Mouse (Mus musculus): ENCODE measurements at regions not wholly inside any gene's neighbourhood (a gene's known extent, or its start where the extent isn't known, plus 50 kb on each side); places are given as distances from the start of the nearest gene placed in this dataset.
"Not testable (repeated sequence)": the region's sequence is repeated elsewhere in the genome, so short reads cannot be mapped to it uniquely, and the experiment has no call there.

DNA sequence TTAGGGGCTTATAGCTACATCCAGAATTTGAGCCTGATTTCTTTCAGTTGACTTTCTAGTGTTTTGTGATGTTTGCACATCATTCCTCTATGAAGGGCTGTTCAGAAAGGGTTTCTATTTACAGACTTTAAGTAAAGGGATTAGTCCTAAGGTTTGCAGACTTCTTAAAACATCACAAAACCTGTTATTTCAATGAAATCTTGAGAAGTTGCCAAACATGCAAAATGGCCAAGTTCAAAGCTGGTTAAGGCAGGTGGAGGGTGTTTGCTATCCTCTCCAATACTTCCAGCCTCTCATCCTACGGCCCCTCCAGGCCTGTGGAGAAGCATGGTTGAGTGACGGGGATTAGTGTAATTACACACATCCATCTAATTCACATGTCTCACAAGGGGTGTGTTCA, 136.6 kb downstream of the Phlda1 start:
- WGBS = 79% methylated on average over 2 of the region's 2 CpGs
- Histone ChIP-seq H3K4me2 (replicated peaks; ENCODE audit: low read depth) (no peak overlapping the region), H3K9ac (ENCODE audit: low read depth, low read length) (no peak overlapping the region), H3K27ac (ENCODE audit: low read depth, low read length) (no peak overlapping the region), H3K27me3 (replicated peaks; ENCODE audit: control insufficient read depth, insufficient read depth, low read length) (no peaks in the 10 kb centered on the region), H3K4me1 (replicated peaks; ENCODE audit: control insufficient read depth, insufficient read depth, low read length) (no peaks in the 10 kb centered on the region), H3K4me3 (ENCODE audit: low read depth, low read length) (no peak overlapping the region), H3K36me3 (ENCODE audit: control insufficient read depth, insufficient read depth) (no peaks in the 10 kb centered on the region), H3K9me3 (ENCODE audit: control insufficient read depth) (no peaks in the 10 kb centered on the region)
- ATAC-seq = no peak
- TF ChIP-seq CTCF (IDR thresholded peaks at IDR 0.05; ENCODE audit: low read depth) = no peak

DNA sequence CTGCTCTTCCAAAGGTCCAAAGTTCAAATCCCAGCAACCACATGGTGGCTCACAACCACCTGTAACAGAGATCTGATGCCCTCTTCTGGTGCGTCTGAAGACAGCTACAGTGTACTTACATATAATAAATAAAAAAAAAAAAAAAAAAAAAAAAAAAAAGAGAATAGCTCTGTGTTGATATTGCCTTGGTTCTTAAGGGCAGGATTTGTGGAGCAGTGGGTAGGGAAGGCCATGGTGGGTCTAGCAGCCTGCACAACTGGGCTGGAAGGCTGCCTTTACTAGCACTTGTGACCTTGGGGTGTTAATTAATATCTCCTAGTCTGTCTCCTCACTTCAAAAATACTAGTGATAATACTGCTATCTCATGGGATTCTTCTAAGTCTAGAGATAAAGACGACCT, 147.7 kb downstream of the Phlda1 start:
- H3K4me2 ChIP-seq (replicated peaks; ENCODE audit: low read depth); H3K4me3 ChIP-seq (ENCODE audit: low read depth, low read length); H3K36me3 ChIP-seq (ENCODE audit: control insufficient read depth, insufficient read depth); H3K27ac ChIP-seq (ENCODE audit: low read depth, low read length); H3K9me3 ChIP-seq (ENCODE audit: control insufficient read depth); ATAC-seq; H3K9ac ChIP-seq (ENCODE audit: low read depth, low read length); H3K27me3 ChIP-seq (replicated peaks; ENCODE audit: control insufficient read depth, insufficient read depth, low read length); H3K4me1 ChIP-seq (replicated peaks; ENCODE audit: control insufficient read depth, insufficient read depth, low read length): not testable (repeated sequence)
- WGBS = 49% methylated on average over 1 of the region's 2 CpGs

DNA sequence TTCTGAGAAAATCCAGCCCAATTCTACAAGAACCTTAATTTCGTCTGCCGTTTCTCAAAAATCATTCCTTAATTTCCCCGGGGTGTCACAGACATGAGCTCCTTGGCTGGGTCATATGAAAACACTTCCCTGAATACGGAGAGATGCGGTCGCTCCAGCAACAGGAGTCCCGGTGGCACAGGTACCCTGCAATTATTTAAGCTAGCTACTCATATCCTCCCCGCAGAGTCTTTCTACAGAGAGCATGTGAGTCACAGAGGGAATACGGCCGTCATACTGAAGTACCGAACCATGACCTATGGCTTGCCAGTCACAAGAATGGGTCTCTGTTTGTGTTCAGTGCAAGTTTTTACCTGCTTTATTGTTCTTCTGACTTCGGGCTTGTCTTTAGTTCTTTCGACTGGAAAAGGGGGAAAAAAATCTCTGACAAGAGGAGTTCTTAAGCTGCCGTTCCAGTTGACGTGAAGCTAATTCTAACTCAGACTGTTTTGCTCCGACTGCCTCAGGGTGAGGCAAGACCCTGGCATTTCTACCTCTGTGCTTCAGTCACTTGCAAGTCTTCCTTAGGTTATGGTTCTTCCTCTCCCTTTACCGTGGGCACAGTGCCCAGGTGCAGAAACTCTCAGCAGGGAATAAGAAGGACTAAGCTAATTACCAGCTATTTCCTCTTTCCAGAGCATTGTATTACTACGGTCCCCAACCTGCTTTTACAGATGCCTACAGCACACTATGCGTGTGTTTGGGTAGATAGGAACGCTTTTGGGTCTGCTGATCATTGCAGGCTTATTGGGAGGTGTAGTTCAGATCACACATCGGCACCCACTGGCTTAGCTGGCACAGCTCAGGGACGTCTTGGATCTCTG, 148.5 kb downstream of the Phlda1 start:
- TF ChIP-seq CTCF (IDR thresholded peaks at IDR 0.05; ENCODE audit: low read depth) = no peak
- 85% methylated on average over 22 of the region's 22 CpGs for WGBS
- no peaks in the 10 kb centered on the region for H3K4me1 ChIP-seq (replicated peaks; ENCODE audit: control insufficient read depth, insufficient read depth, low read length)
- H3K9ac ChIP-seq (ENCODE audit: low read depth, low read length) = no peak overlapping the region
- no peaks in the 10 kb centered on the region for H3K27me3 ChIP-seq (replicated peaks; ENCODE audit: control insufficient read depth, insufficient read depth, low read length)
- H3K9me3 ChIP-seq (ENCODE audit: control insufficient read depth) = no peaks in the 10 kb centered on the region
- no peaks in the 10 kb centered on the region for H3K36me3 ChIP-seq (ENCODE audit: control insufficient read depth, insufficient read depth)
- no peak overlapping the region for H3K4me3 ChIP-seq (ENCODE audit: low read depth, low read length)
- ATAC-seq = no peak
- no peak overlapping the region for H3K4me2 ChIP-seq (replicated peaks; ENCODE audit: low read depth)
- no peak overlapping the region for H3K27ac ChIP-seq (ENCODE audit: low read depth, low read length)

DNA sequence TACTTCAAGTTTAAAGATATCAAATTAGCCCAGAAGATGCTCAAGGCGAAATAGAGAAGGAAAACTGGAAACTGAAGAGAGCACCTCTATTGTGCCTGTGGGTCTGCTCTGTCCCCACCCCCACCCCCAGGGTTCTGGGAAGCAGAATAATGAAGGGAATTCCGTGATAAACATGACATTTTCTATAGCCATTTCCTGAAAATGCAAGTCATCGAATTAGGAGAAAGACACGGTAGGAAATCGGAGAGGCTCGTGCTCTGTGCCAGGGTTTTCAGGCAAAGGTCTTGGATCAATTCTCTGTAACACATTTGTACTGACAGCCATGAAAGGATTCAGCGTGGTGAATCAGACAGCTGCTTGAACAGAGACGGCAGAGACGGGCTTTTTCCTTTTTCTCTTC, 152.7 kb downstream of the Phlda1 start:
- no peak for ATAC-seq
- H3K4me3 ChIP-seq (ENCODE audit: low read depth, low read length) = no peak overlapping the region
- WGBS = 63% methylated on average over 9 of the region's 9 CpGs
- H3K9me3 ChIP-seq (ENCODE audit: control insufficient read depth) = no peaks in the 10 kb centered on the region
- no peak for TF ChIP-seq CTCF (IDR thresholded peaks at IDR 0.05; ENCODE audit: low read depth)
- H3K4me1 ChIP-seq (replicated peaks; ENCODE audit: control insufficient read depth, insufficient read depth, low read length) = no peaks in the 10 kb centered on the region
- no peaks in the 10 kb centered on the region for H3K36me3 ChIP-seq (ENCODE audit: control insufficient read depth, insufficient read depth)
- H3K9ac ChIP-seq (ENCODE audit: low read depth, low read length) = no peak overlapping the region
- no peak overlapping the region for H3K27ac ChIP-seq (ENCODE audit: low read depth, low read length)
- no peak overlapping the region for H3K4me2 ChIP-seq (replicated peaks; ENCODE audit: low read depth)
- no peaks in the 10 kb centered on the region for H3K27me3 ChIP-seq (replicated peaks; ENCODE audit: control insufficient read depth, insufficient read depth, low read length)

DNA sequence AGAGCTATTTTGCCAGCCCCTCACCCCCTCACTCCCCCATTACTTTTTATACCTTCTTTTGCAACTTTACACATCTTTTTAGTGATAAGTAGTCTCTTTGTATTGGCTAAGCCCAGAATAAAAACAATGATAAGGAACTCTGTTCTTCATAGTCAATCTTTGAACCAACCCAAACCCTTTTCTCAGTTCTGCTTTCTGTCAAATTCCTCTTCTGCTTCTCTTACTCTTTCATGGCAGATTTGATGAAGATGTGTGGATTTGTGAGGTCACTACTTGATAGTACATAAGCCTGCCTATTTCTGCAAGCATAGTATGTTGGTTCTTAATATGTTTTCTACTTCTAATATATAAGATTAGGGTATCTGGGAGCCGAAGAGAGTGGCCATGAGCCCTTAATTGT, 156.6 kb downstream of the Phlda1 start:
- 86% methylated on average over 1 of the region's 1 CpGs for WGBS
- Histone ChIP-seq H3K36me3 (ENCODE audit: control insufficient read depth, insufficient read depth) (no peaks in the 10 kb centered on the region), H3K9ac (ENCODE audit: low read depth, low read length) (no peak overlapping the region), H3K9me3 (ENCODE audit: control insufficient read depth) (no peaks in the 10 kb centered on the region), H3K4me3 (ENCODE audit: low read depth, low read length) (no peak overlapping the region), H3K27ac (ENCODE audit: low read depth, low read length) (no peak overlapping the region), H3K27me3 (replicated peaks; ENCODE audit: control insufficient read depth, insufficient read depth, low read length) (no peaks in the 10 kb centered on the region), H3K4me1 (replicated peaks; ENCODE audit: control insufficient read depth, insufficient read depth, low read length) (no peaks in the 10 kb centered on the region), H3K4me2 (replicated peaks; ENCODE audit: low read depth) (no peak overlapping the region)
- TF ChIP-seq CTCF (IDR thresholded peaks at IDR 0.05; ENCODE audit: low read depth) = no peak
- ATAC-seq = no peak

DNA sequence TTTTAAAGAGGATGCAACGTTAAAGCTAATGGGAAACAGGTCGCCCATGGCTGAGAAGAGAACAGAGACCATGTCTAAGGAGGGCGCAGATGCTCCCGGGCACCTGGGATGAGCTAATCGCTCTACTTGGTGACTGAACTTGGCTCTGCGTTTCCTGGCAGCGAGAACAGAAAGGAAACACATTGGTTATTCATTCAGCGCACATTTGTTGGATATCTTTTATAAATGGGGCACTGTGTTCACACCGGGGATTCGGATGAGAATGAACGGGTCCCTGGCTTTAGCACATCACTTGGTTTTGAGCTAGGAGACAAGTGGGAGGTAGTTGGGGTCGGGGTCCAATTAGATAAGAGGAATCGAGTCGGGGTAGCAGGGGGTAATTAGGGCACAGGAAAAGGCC, 159.7 kb downstream of the Phlda1 start:
- H3K4me1 ChIP-seq (replicated peaks; ENCODE audit: control insufficient read depth, insufficient read depth, low read length) = no peaks in the 10 kb centered on the region
- ATAC-seq = no peak
- no peak overlapping the region for H3K4me3 ChIP-seq (ENCODE audit: low read depth, low read length)
- no peak overlapping the region for H3K27ac ChIP-seq (ENCODE audit: low read depth, low read length)
- no peaks in the 10 kb centered on the region for H3K9me3 ChIP-seq (ENCODE audit: control insufficient read depth)
- H3K4me2 ChIP-seq (replicated peaks; ENCODE audit: low read depth) = no peak overlapping the region
- 72% methylated on average over 14 of the region's 14 CpGs for WGBS
- H3K9ac ChIP-seq (ENCODE audit: low read depth, low read length) = no peak overlapping the region
- TF ChIP-seq CTCF (IDR thresholded peaks at IDR 0.05; ENCODE audit: low read depth) = no peak
- H3K36me3 ChIP-seq (ENCODE audit: control insufficient read depth, insufficient read depth) = no peaks in the 10 kb centered on the region
- H3K27me3 ChIP-seq (replicated peaks; ENCODE audit: control insufficient read depth, insufficient read depth, low read length) = no peaks in the 10 kb centered on the region
